Mouse (Mus musculus) layer of hippocampus, adult 2 months (tissue): ENCODE data around the gene Actr3. TPM values are rescaled to one million over a fixed set of nuclear protein-coding genes. Genes with fewer than 3 reads are reported as not detected.

ENCODE experiments used
- DNase-seq, 2 experiments: peaks; one replicate each; pipeline ENCODE4 v3.0.0; 2022; ENCODE audit warnings: low spot score in 2 of 2
- H3K27ac ChIP-seq: fragments of 200-600 bp; 2 replicates; pipeline ENCODE4 v1.8.1; 2022
- H3K4me3 ChIP-seq: fragments of 200-600 bp; 2 replicates; pipeline ENCODE4 v1.8.1; 2022; ENCODE audit warnings: mild to moderate bottlenecking
- CTCF ChIP-seq: fragments of 200-600 bp; conservative IDR thresholded peaks from 2 replicates; pipeline ENCODE4 v1.8.1; 2022; ENCODE audit warnings: antibody characterized with exemption, mild to moderate bottlenecking, moderate library complexity
- long read RNA-seq, 2 experiments: library from polyadenylated mRNA; stranded (forward); transcript quantifications; one replicate each; pipeline ENCODE4 v2.0.0; 2021; ENCODE audit warnings: borderline mapping rate in 2 of 2
- total RNA-seq, 2 experiments: library from RNA; stranded (reverse); gene quantifications; 2 replicates each; pipeline ENCODE4 v1.2.3; 2021

The Actr3 gene
- total RNA-seq, result 100 to 1,000 TPM; 352 to 359 TPM
- long read RNA-seq, experiment 1, transcript Actr3-202 (12 exons, 2,565 nt), result major isoform, 229 of 273 reads
- long read RNA-seq, experiment 1, transcript Actr3-201 (13 exons, 2,554 nt), result minor isoform, 18 of 273 reads
- long read RNA-seq, experiment 1, partial matches to known transcripts, result 9 of 273 reads
- long read RNA-seq, experiment 1, other reads (novel, unspliced or antisense), result 16 of 273 reads
- long read RNA-seq, experiment 2, transcript Actr3-202 (12 exons, 2,565 nt), result major isoform, 315 of 376 reads
- long read RNA-seq, experiment 2, transcript Actr3-201 (13 exons, 2,554 nt), result minor isoform, 29 of 376 reads
- long read RNA-seq, experiment 2, partial matches to known transcripts, result 14 of 376 reads
- long read RNA-seq, experiment 2, other reads (novel, unspliced or antisense), result 18 of 376 reads

- DNase-seq, result peak; percentile 100
- Histone ChIP-seq H3K4me3 (peak within 1 kb of the TSS; percentile 91), H3K27ac (peak within 1 kb of the TSS; percentile 99)
- no peak for TF ChIP-seq CTCF
Measured at GRCm38 (mm10) chr1:125435369-125436135, at the start of gene Actr3. Gene Actr3, minus strand, starts transcription at chr1:125435727.

- DNase-seq, result no peak
- TF ChIP-seq CTCF, result no peak
- peak overlapping the region; percentile 89 for H3K27ac ChIP-seq
- H3K4me3 ChIP-seq, result no peak overlapping the region
Measured at GRCm38 (mm10) chr1:125482459-125483287, 47.1 kb upstream of the Actr3 start.

GRCm38 (mm10) chr1:125481842-125482241, 46.3 kb upstream of the Actr3 start:
- TF ChIP-seq CTCF, result no peak
- Histone ChIP-seq H3K4me3 (no peak overlapping the region), H3K27ac (peak overlapping the region; percentile 89)
- no peak for DNase-seq

- Histone ChIP-seq H3K4me3 (no peak overlapping the region), H3K27ac (peak overlapping the region; percentile 15; the same call in 1 of the 2 replicates)
- no peak for DNase-seq
- no peak for TF ChIP-seq CTCF
Measured at GRCm38 (mm10) chr1:125478588-125478987, 43.1 kb upstream of the Actr3 start.

GRCm38 (mm10) chr1:125475961-125476682, 40.6 kb upstream of the Actr3 start:
- no peak overlapping the region for H3K27ac ChIP-seq
- no peak for DNase-seq
- no peak for TF ChIP-seq CTCF
- H3K4me3 ChIP-seq, result no peak overlapping the region

- no peak for TF ChIP-seq CTCF
- DNase-seq, result no peak
- Histone ChIP-seq H3K27ac (no peak overlapping the region), H3K4me3 (no peak overlapping the region)
Measured at GRCm38 (mm10) chr1:125473866-125474265, 38.3 kb upstream of the Actr3 start.

GRCm38 (mm10) chr1:125473126-125473666, 37.7 kb upstream of the Actr3 start:
- H3K27ac ChIP-seq, result no peak overlapping the region
- H3K4me3 ChIP-seq, result no peak overlapping the region
- DNase-seq, result no peak
- no peak for TF ChIP-seq CTCF

GRCm38 (mm10) chr1:125470805-125471648, 35.5 kb upstream of the Actr3 start:
- Histone ChIP-seq H3K27ac (0 out of 2 replicates have a peak overlapping the region, but pooled peaks have one; percentile 2), H3K4me3 (no peak overlapping the region)
- TF ChIP-seq CTCF, result no peak
- DNase-seq, result no peak

- Histone ChIP-seq H3K27ac (no peak overlapping the region), H3K4me3 (no peak overlapping the region)
- no peak for DNase-seq
- no peak for TF ChIP-seq CTCF
Measured at GRCm38 (mm10) chr1:125467936-125468335, 32.4 kb upstream of the Actr3 start.

GRCm38 (mm10) chr1:125466621-125467257, 31.2 kb upstream of the Actr3 start:
- no peak for DNase-seq
- H3K4me3 ChIP-seq, result no peak overlapping the region
- no peak overlapping the region for H3K27ac ChIP-seq
- TF ChIP-seq CTCF, result no peak

GRCm38 (mm10) chr1:125464011-125464410, 28.5 kb upstream of the Actr3 start:
- no peak overlapping the region for H3K27ac ChIP-seq
- TF ChIP-seq CTCF, result no peak
- no peak overlapping the region for H3K4me3 ChIP-seq
- DNase-seq, result no peak
